Mouse (Mus musculus): ENCODE results near the gene Cfdp1. TPM values are rescaled to one million over a fixed set of nuclear protein-coding genes. Genes with fewer than 3 reads are reported as not detected.

The Cfdp1 gene
- total RNA-seq, 2 experiments from 2014 or later: 33.4 to 35.2 TPM

DNA sequence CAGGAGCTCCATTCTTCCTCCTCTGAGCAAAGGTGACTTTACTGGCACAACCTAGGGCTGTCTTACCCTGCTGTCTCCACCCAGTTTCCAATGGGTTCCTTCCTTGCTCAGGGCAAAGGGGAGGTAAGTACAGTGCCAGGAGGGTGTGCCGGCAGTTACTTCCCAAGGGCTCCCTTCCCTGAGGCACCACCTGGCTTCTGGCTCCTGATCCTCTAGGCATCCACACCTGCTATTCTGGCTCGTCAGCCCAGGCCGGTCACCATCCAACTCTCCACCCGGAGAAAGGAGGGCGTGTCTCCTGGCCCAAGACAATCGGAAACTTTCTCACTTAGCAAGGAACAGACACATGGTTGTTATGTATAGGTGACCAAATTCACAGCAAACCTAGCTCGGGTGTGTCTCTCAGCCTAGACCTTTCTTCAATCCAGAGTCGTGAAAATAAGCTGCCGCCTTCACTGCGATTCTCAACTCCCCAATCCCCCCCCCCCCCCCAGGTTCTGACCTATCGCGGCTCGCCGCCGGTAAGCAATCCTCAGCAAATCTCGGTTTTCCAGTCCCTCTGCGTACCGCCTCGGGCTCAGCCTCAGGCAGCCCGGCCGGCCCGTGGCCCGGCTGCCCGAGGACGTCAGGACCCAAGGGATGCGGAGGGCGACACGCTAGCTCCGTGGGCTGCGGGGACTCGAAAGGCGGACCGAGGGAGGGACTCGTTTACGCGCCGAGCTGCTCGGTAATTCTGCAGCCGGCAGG is 122.7 kb downstream of the Cfdp1 start:
- intact Hi-C loops (cut with DNase I): no loop called here
- peak in 1 of 2 experiments; percentile 64 for DNase-seq

DNA sequence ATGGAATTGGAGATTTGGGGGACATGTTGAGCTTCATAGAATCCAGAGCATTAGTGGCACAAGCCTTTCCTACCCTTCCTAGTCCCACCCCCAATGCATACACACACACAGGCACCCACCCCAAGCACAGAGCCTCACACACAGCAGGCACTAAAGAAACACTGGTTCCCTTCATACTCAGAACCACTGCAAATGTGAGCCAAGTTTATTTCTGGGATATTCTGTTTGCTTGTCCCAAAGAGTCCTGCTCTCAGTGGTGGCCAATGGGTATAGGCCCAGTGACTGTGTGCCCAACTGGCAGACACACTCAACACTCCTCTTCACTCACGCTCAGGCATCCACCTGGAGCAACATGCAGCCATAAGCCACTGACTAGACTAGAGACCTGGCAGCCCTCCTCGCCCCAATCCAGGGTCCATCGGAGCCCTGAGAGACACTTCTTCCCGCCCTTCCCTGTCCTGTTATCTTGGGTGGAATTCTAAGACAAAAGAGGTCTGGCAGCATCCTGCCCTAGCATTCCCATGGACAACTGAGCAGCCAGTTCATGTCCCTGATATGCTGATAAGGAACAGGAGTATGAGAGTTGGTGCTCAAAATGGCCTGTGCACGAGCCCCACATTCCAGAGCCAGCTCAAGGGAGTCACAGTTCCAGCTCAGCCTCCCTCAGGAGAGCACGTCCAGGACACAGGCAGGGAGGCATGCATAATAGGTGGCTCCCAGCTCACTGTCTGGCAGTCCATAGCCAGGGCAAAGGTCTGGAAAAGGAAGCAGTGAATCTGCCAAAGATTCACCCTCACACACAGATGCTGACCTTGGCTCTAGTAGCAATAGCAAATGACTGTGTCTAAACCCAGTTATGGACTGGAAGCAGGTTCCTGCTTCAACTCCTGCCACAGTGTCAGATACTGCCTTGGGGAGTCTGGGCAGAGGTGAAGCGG is 124.6 kb downstream of the Cfdp1 start:
- intact Hi-C loops (cut with DNase I): no loop called here
- DNase-seq: no peak

DNA sequence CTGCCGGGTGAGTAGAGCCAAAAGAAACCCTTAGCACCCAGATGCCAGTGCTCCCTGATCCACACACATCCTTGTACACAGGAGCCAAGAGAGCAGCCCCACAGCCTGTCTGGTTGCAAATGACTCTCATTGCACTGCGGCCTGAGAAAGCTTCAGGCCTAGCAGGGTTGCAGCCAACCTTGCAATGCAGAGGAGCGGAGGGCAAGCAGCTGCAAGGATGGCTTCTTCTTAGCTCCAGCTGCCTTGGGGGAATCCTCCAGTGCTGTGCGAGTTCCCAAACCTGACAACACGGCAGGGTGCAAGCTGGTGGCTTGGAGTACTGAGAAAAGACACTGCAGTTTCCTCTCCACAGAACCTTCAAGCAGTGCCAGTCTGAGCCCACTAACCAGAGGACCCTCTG is 125.6 kb downstream of the Cfdp1 start:
- intact Hi-C loops (cut with DNase I): no loop called here
- no peak for DNase-seq

DNA sequence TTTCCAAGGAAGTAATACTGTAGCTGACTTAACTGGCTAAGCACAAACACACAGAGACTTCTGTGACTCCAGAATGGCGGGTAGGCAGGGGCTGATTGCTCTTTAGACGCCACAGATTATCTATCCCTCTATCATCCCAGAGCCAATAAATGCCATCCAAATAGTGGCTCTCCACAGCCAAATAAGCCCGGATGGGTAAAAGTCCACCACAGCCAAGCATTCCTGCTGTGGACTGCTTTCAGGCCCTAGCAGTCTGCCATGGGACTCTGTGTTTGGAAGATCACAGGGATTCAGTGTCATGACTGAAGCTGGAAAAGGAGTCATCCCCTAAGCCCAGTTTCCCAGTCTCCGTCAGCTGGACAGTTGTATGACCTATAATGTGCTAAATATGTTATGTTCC is 126.5 kb downstream of the Cfdp1 start:
- no peak for DNase-seq
- intact Hi-C loops (cut with DNase I): loop anchor here (2.0 kb wide), 1 partner anchor 15 kb away; the partner anchor contains the start of gene Bcar1

DNA sequence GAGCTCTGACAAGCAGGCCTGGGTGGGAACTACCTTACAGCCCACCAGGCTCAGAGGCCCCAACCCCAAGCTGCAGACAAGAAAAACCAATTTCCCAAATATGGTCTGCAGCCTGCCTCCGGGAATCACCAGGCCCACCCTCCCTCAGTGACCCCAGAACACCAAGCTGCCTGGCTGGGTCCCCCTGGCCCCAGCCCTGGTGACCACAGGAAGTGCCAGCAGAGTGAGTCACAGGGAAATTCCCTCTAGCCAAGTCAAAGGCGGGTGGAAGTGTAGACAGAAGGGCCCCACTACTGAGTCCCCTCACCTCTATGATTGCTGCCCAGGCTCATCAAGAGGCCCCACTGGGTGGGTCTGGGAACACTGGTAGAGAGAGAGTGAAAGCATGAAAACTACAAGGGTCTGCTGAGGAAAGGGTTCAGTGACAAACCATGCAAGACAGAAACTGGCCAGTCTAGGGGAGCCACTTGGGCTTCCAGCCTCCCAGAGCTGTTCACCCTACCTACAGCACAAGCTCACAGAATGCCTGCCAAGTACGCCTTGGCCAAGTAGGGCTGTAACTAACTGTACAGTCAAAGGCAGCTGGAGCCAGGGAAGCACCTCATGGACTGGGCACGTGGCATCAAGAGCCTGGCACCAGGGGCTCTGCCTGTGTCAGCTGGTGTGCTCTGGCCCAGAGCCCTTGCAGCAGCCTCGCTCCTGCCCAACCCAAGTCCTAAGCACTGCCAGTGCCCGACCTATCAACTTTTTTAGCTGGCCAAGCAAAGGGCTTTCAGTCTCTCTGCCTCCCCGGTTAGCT is 127.8 kb downstream of the Cfdp1 start:
- intact Hi-C loops (cut with DNase I): loop anchor here (2.0 kb wide), 1 partner anchor 16 kb away; the partner anchor contains the start of gene Bcar1
- DNase-seq: peak; percentile 67 to 72

DNA sequence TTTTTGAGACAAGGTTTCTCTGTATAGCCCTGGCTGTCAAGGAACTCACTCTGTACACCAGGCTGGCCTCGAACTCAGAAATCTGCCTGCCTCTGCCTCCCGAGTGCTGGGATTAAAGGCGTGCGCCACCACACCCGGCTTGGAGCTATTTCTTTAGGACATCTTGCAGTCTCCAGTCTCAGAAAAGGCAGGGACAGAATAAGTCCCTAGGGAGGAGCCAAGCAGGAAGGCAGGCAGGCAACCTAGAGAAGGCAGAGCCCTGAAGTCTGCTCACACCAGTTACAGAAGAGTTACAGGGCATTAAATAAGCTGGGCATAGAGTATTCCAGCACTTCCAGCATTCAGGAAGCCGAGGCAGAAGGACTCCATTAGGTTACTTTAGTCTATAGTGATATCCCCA is 128.8 kb downstream of the Cfdp1 start:
- no peak for DNase-seq
- intact Hi-C loops (cut with DNase I): no loop called here

DNA sequence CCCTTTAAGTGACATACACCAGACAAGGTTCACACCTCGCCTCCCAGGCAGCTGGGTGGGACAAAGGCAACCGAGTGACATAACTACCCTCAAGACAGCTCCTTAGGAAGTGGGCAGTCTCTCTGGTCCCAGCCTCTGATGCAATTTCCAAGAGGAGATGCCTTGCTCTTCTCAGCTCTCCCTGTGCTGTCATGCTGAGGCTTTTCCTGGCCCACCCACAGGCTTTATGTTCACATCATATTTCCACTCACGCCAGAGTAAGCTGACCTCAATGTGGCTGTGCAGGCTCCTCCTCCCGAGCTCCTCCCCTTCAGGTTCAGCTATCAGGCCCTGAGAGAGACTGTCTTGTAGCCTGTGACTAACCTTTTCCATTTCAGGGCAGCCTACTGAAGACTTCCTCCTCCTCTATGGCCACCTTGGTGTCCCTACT is 134.0 kb downstream of the Cfdp1 start:
- no peak for DNase-seq
- intact Hi-C loops (cut with DNase I): no loop called here

DNA sequence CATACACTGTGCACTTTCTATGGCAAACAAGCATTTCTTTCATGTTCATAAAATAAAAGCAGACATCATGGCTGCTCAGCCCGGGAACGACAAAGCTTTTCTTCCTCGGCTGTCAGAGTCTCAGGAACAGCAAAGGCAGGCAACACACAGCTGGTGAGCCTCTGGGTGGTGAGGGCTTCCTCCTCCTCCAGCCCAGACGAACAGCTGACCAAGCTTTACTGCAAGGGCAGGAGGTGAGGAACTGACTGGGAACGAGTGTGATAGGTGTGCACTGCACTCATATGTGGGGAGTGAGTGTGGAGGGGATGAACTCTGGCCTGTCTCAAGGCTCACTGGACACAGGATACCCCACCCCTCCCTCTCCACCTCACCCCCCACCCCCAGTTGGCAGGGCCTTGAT is 135.2 kb downstream of the Cfdp1 start:
- intact Hi-C loops (cut with DNase I): loop anchor here (5.0 kb wide), 1 partner anchor 93 kb away; no protein-coding TSS in a partner anchor
- no peak for DNase-seq

Other genes starting within 250 kb of the Cfdp1 start
- gene Ldhd, start 223.9 kb downstream of the Cfdp1 start, total RNA-seq (2021): 10 to 100 TPM; 36.7 to 43.6 TPM
- gene Zfp1, start 210.9 kb downstream of the Cfdp1 start, total RNA-seq (2021): 1 to 10 TPM; 8.1 to 8.4 TPM
- gene Ctrb1, start 163.3 kb downstream of the Cfdp1 start, total RNA-seq (2021): not detected
- 10 to 100 TPM; 18.8 to 19.1 TPM for gene Bcar1, start 110.5 kb downstream of the Cfdp1 start, total RNA-seq (2021)
- gene Tmem170, start 22.5 kb upstream of the Cfdp1 start, total RNA-seq (2021): 1 to 10 TPM; 3.0 to 3.2 TPM
- gene Chst5, start 56.2 kb upstream of the Cfdp1 start, total RNA-seq (2021): not detected
- 1 to 10 TPM; 1.3 to 2.6 TPM for gene Tmem231, start 79.6 kb upstream of the Cfdp1 start, total RNA-seq (2021)
- 100 to 1,000 TPM; 128 to 138 TPM for gene Gabarapl2, start 86.4 kb upstream of the Cfdp1 start, total RNA-seq (2021)
- gene Adat1, start 138.0 kb upstream of the Cfdp1 start, total RNA-seq (2021): 1 to 10 TPM; 1.5 to 1.7 TPM
- gene Kars, start 157.0 kb upstream of the Cfdp1 start, total RNA-seq (2021): 100 to 1,000 TPM in 1 of 2 experiments, 10 to 100 TPM in 1; 99.8 to 106 TPM
- gene Terf2ip, start 157.1 kb upstream of the Cfdp1 start, total RNA-seq (2021): 10 to 100 TPM; 11.1 to 12.0 TPM
- not detected for gene Gm6793, start 160.7 kb upstream of the Cfdp1 start, total RNA-seq (2021)

Data from heart, postnatal 36 days (tissue).